Comparison of ENCODE assay signal across 11 mouse cellular contexts in genomic region chr1:133254226-133254625, GRCm38 (mm10). TPM values are rescaled to one million over a fixed set of nuclear protein-coding genes. Genes with fewer than 3 reads are reported as not detected.
DNase-seq lines count a peak whose midpoint lies in the region; ATAC-seq and TF ChIP-seq lines count a peak whose summit lies in the region.
"Had no signal": no experiment of that assay in that cellular context is flagged by ENCODE, and none has a peak within 500 bp of the region (broad histone marks: within the 10 kb centered on the region; RNA-seq: fewer than 3 reads in every experiment).

No protein-coding gene starts in this region.

- intact Hi-C loops in left cerebral cortex, adult 2 months (cut with DNase I) = no loop called here

- H3K9me3 ChIP-seq in hindbrain, embryonic 15.5 days = no peaks in the 10 kb centered on the region
- no peaks in the 10 kb centered on the region for H3K9me3 ChIP-seq in hindbrain, embryonic 11.5 days (ENCODE audit: control insufficient read depth, low read length)
- no peaks in the 10 kb centered on the region for H3K9me3 ChIP-seq in stomach, postnatal 0 days (ENCODE audit: control insufficient read depth, low read length)
- H3K9me3 ChIP-seq: midbrain, embryonic 15.5 days had no signal

- no peak for TF ChIP-seq POLR2A in testis, adult 2 months (IDR thresholded peaks at IDR 0.05; ENCODE audit: control insufficient read depth, low read depth, low read length)

- 87% methylated on average over 6 of the region's 6 CpGs for WGBS in hindbrain, embryonic 15.5 days
- WGBS in hindbrain, embryonic 11.5 days = 86% methylated on average over 6 of the region's 6 CpGs
- 29% methylated on average over 6 of the region's 6 CpGs for WGBS in large intestine, adult 2 months
- 59% methylated on average over 6 of the region's 6 CpGs for WGBS in stomach, postnatal 0 days

- no peak for DNase-seq in hindbrain, embryonic 11.5 days (ENCODE audit: low spot score)
- DNase-seq in testis, postnatal 10 days (ENCODE audit: low spot score) = no peak
- DNase-seq in large intestine, adult 2 months (ENCODE audit: low read depth, low spot score) = peak; percentile 85
- peak; percentile 83 for DNase-seq in stomach, postnatal 0 days (ENCODE audit: low spot score)
- no peak for DNase-seq in left cerebral cortex, adult 2 months (ENCODE audit: extremely low spot score in 1 of 2, low spot score in 2 of 2)
- DNase-seq: cerebellum, postnatal 25 days; right cerebral cortex, postnatal 25 days had no signal

- 0 out of 2 replicates have a peak overlapping the region, but pooled peaks have one; percentile 35 for H3K27ac ChIP-seq in hindbrain, embryonic 15.5 days (replicated peaks)
- H3K27ac ChIP-seq in hindbrain, embryonic 11.5 days (ENCODE audit: low read depth, low read length) = no peak overlapping the region
- H3K27ac ChIP-seq in testis, adult 2 months (ENCODE audit: control insufficient read depth, insufficient read depth, low read depth, low read length) = no peak overlapping the region; the same call in 1 of the 2 replicates
- H3K27ac ChIP-seq in stomach, postnatal 0 days (replicated peaks) = peak overlapping the region; percentile 81
- no peak overlapping the region for H3K27ac ChIP-seq in left cerebral cortex, adult 2 months

- H3K9ac ChIP-seq in hindbrain, embryonic 15.5 days = no peak overlapping the region
- H3K9ac ChIP-seq in hindbrain, embryonic 11.5 days (ENCODE audit: low read depth, low read length) = no peak overlapping the region
- H3K9ac ChIP-seq in stomach, postnatal 0 days (ENCODE audit: low read length) = no peak overlapping the region
- H3K9ac ChIP-seq: midbrain, embryonic 15.5 days had no signal

- H3K4me3 ChIP-seq in hindbrain, embryonic 15.5 days = no peak overlapping the region
- no peak overlapping the region for H3K4me3 ChIP-seq in hindbrain, embryonic 11.5 days (ENCODE audit: low read depth, low read length)
- H3K4me3 ChIP-seq in testis, adult 2 months (ENCODE audit: control insufficient read depth, low read depth, low read length) = peak overlapping the region; percentile 39
- H3K4me3 ChIP-seq in stomach, postnatal 0 days (ENCODE audit: low read depth, low read length) = no peak overlapping the region
- H3K4me3 ChIP-seq in left cerebral cortex, adult 2 months = no peak overlapping the region
- H3K4me3 ChIP-seq: midbrain, embryonic 15.5 days had no signal

- TF ChIP-seq CTCF in testis, adult 2 months (IDR thresholded peaks at IDR 0.05; ENCODE audit: control insufficient read depth, insufficient read depth, insufficient replicate concordance, low read depth, low read length) = no peak
- no peak for TF ChIP-seq CTCF in stomach, postnatal 0 days (IDR thresholded peaks at IDR 0.05; ENCODE audit: low read depth)
- TF ChIP-seq CTCF in left cerebral cortex, adult 2 months (IDR thresholded peaks at IDR 0.05) = no peak

- no peak for TF ChIP-seq EP300 in stomach, postnatal 0 days (optimal IDR thresholded peaks at IDR 0.05)

- H3K36me3 ChIP-seq in hindbrain, embryonic 15.5 days = no peaks in the 10 kb centered on the region
- H3K36me3 ChIP-seq in hindbrain, embryonic 11.5 days (ENCODE audit: control insufficient read depth, insufficient read depth, low read length) = no peaks in the 10 kb centered on the region
- H3K36me3 ChIP-seq in testis, adult 2 months (ENCODE audit: control insufficient read depth, insufficient read depth, low read length) = no peaks in the 10 kb centered on the region
- no peaks in the 10 kb centered on the region for H3K36me3 ChIP-seq in stomach, postnatal 0 days (ENCODE audit: control insufficient read depth, insufficient read depth, low read length)
- H3K36me3 ChIP-seq: midbrain, embryonic 15.5 days had no signal

- no peak overlapping the region for H3K4me2 ChIP-seq in hindbrain, embryonic 15.5 days
- H3K4me2 ChIP-seq in hindbrain, embryonic 11.5 days (replicated peaks; ENCODE audit: low read depth, low read length) = no peak overlapping the region
- H3K4me2 ChIP-seq in stomach, postnatal 0 days (replicated peaks; ENCODE audit: low read depth) = no peak overlapping the region
- H3K4me2 ChIP-seq: midbrain, embryonic 15.5 days had no signal

- H3K27me3 ChIP-seq in hindbrain, embryonic 15.5 days = no peaks in the 10 kb centered on the region
- H3K27me3 ChIP-seq in hindbrain, embryonic 11.5 days (ENCODE audit: control insufficient read depth, insufficient read depth, low read length) = no peaks in the 10 kb centered on the region
- H3K27me3 ChIP-seq in testis, adult 2 months (ENCODE audit: control insufficient read depth, insufficient read depth, low read length) = no peaks in the 10 kb centered on the region
- H3K27me3 ChIP-seq in stomach, postnatal 0 days (ENCODE audit: control insufficient read depth, insufficient read depth, low read length) = no peaks in the 10 kb centered on the region
- H3K27me3 ChIP-seq: midbrain, embryonic 15.5 days had no signal

- peaks cover 66% of the 10 kb centered on the region for H3K4me1 ChIP-seq in hindbrain, embryonic 15.5 days (replicated peaks)
- peaks cover 18% of the 10 kb centered on the region; the same call in 1 of the 2 replicates for H3K4me1 ChIP-seq in hindbrain, embryonic 11.5 days (replicated peaks; ENCODE audit: control insufficient read depth, insufficient read depth, low read length)
- peaks cover 2% of the 10 kb centered on the region; the same call in 1 of the 2 replicates for H3K4me1 ChIP-seq in testis, adult 2 months (ENCODE audit: control insufficient read depth, insufficient read depth, low read length)
- peaks cover 31% of the 10 kb centered on the region for H3K4me1 ChIP-seq in stomach, postnatal 0 days (replicated peaks; ENCODE audit: control insufficient read depth, insufficient read depth)

- 0 out of 2 replicates have a peak, but pooled peaks have one; percentile 10 for ATAC-seq in hindbrain, embryonic 15.5 days (ENCODE audit: low FRiP score, low read depth)
- ATAC-seq in hindbrain, embryonic 11.5 days (ENCODE audit: low FRiP score) = no peak
- peak; percentile 80 for ATAC-seq in stomach, postnatal 0 days (ENCODE audit: low FRiP score, low TSS enrichment)
- no peak for ATAC-seq in granulocyte monocyte progenitor cell, adult 5-6 weeks (replicated peaks; ENCODE audit: poor library complexity, severe bottlenecking)

RNA-seq across cellular contexts. Expression of gene Golt1a, which starts 55.4 kb away (rescaled TPM):
- polyA plus RNA-seq in hindbrain, embryonic 15.5 days (2015; fragmentation: Nextera tagmentation; extraction: Ambion mirVana) = 0.13 TPM in 1 of 2 replicates, not detected in the other
- not detected in 2 replicates for polyA plus RNA-seq in hindbrain, embryonic 11.5 days (2014; fragmentation: Nextera tagmentation; extraction: Ambion mirVana)
- 0.46 TPM in 1 of 2 replicates, not detected in the other for polyA plus RNA-seq in testis, adult 2 months (2012; rRNA removed)
- 53.3 and 65.3 TPM in 2 replicates for polyA plus RNA-seq in large intestine, adult 2 months (2012; rRNA removed)
- 7.6 and 10.8 TPM in 2 replicates for polyA plus RNA-seq in stomach, postnatal 0 days (2015; fragmentation: Nextera tagmentation; extraction: Ambion mirVana)
- total RNA-seq in granulocyte monocyte progenitor cell, adult 5-6 weeks (2014; fragmentation: Nextera tagmentation) = not detected in 2 replicates
- not detected in 2 replicates for total RNA-seq in granulocyte monocyte progenitor cell, adult 5-6 weeks (2017)
- under 1 TPM; 0.37 to 0.72 TPM for total RNA-seq in left cerebral cortex, adult 2 months (2021)
- polyA plus RNA-seq: midbrain, embryonic 15.5 days had no signal

Comparison
In these comparisons a context has a peak if more than half of its experiments do, and no peak if none do; other contexts are left out.
1. ATAC-seq: peak in hindbrain, embryonic 15.5 days (single experiment) and stomach, postnatal 0 days (single experiment); none in hindbrain, embryonic 11.5 days (single experiment) and granulocyte monocyte progenitor cell, adult 5-6 weeks (single experiment).
2. H3K27ac ChIP-seq: peak in hindbrain, embryonic 15.5 days (single experiment) and stomach, postnatal 0 days (single experiment); none in hindbrain, embryonic 11.5 days (single experiment), testis, adult 2 months (single experiment) and left cerebral cortex, adult 2 months (single experiment).
3. DNase-seq: peak in large intestine, adult 2 months (single experiment) and stomach, postnatal 0 days (single experiment); none in hindbrain, embryonic 11.5 days (single experiment), testis, postnatal 10 days (single experiment) and left cerebral cortex, adult 2 months (0 of 2).